Mouse (Mus musculus): ENCODE measurements around the gene Itpr1. TPM values are rescaled to one million over a fixed set of nuclear protein-coding genes. Genes with fewer than 3 reads are reported as not detected.

Itpr1 gene
- polyA plus RNA-seq, 1 experiment from 2014 or later = 5.5 TPM

DNA sequence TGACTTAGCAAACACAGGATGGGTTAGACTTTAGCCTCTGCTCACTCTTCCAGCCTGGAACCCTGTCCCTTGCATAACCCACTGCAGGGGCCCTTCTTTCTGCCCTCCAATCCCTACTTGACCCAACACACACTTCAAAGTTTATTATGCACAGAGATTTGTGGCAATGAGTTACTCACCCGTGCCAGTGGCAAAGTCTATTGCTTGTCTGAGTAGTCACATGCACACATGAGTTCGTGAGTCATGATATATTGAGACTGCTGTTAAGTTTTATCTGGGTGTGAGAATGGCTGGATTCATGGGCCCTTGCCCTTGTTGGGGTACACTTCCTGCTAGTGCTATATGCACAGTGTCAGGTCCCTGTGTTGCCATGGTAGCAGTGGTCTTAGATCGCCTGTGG is 229.4 kb downstream of the Itpr1 start:
- Histone ChIP-seq H3K4me3 (replicated peaks; ENCODE audit: low read depth, low read length) (no peak overlapping the region), H3K9ac (replicated peaks; ENCODE audit: low read length) (no peak overlapping the region), H3K4me2 (ENCODE audit: low read length) (no peak overlapping the region), H3K36me3 (ENCODE audit: control insufficient read depth, insufficient read depth, low read length) (no peaks in the 10 kb centered on the region), H3K27me3 (ENCODE audit: control insufficient read depth, insufficient read depth, low read length) (no peaks in the 10 kb centered on the region), H3K9me3 (ENCODE audit: control insufficient read depth, low read length) (no peaks in the 10 kb centered on the region), H3K4me1 (ENCODE audit: control insufficient read depth, insufficient read depth, low read length) (no peaks in the 10 kb centered on the region), H3K27ac (replicated peaks; ENCODE audit: low read depth, low read length) (no peak overlapping the region)
- no peak for DNase-seq
- no peak for ATAC-seq (ENCODE audit: low FRiP score, low TSS enrichment)
- WGBS = 94% methylated on average over 3 of the region's 3 CpGs

GRCm38 (mm10) chr6:108444435-108444834 is 231.5 kb downstream of the Itpr1 start:
- no peak overlapping the region for H3K4me3 ChIP-seq (replicated peaks; ENCODE audit: low read depth, low read length)
- DNase-seq = no peak
- no peaks in the 10 kb centered on the region for H3K4me1 ChIP-seq (ENCODE audit: control insufficient read depth, insufficient read depth, low read length)
- H3K9ac ChIP-seq (replicated peaks; ENCODE audit: low read length) = no peak overlapping the region
- 80% methylated on average over 7 of the region's 7 CpGs for WGBS
- H3K27ac ChIP-seq (replicated peaks; ENCODE audit: low read depth, low read length) = no peak overlapping the region
- H3K27me3 ChIP-seq (ENCODE audit: control insufficient read depth, insufficient read depth, low read length) = no peaks in the 10 kb centered on the region
- no peak for ATAC-seq (ENCODE audit: low FRiP score, low TSS enrichment)
- H3K9me3 ChIP-seq (ENCODE audit: control insufficient read depth, low read length) = no peaks in the 10 kb centered on the region
- no peaks in the 10 kb centered on the region for H3K36me3 ChIP-seq (ENCODE audit: control insufficient read depth, insufficient read depth, low read length)
- H3K4me2 ChIP-seq (ENCODE audit: low read length) = no peak overlapping the region

DNA sequence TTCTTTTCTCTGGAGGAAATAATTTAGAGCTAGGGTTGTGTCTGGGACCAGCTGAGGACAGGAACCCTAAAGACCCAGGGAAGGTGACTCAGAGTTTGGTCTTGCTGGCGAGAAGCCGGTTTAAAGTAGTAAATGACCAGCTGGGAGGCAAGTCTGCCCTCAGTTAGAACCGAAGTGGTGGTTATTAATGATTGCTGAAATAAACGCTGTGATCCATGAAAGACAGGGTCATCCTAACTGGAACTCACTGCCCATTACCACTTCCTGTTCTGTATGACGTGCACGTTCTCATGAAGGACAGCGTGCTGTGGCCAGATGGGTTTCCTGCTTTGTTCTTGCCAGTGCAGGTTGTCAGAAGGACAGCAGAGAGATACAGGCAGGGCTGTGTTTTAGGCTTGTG is 232.1 kb downstream of the Itpr1 start:
- Histone ChIP-seq H3K4me2 (ENCODE audit: low read length) (no peak overlapping the region), H3K4me1 (ENCODE audit: control insufficient read depth, insufficient read depth, low read length) (no peaks in the 10 kb centered on the region), H3K9me3 (ENCODE audit: control insufficient read depth, low read length) (no peaks in the 10 kb centered on the region), H3K4me3 (replicated peaks; ENCODE audit: low read depth, low read length) (no peak overlapping the region), H3K27ac (replicated peaks; ENCODE audit: low read depth, low read length) (no peak overlapping the region), H3K9ac (replicated peaks; ENCODE audit: low read length) (no peak overlapping the region), H3K36me3 (ENCODE audit: control insufficient read depth, insufficient read depth, low read length) (no peaks in the 10 kb centered on the region), H3K27me3 (ENCODE audit: control insufficient read depth, insufficient read depth, low read length) (no peaks in the 10 kb centered on the region)
- DNase-seq (no peak), ATAC-seq (ENCODE audit: low FRiP score, low TSS enrichment) (no peak)
- 93% methylated on average over 7 of the region's 7 CpGs for WGBS

DNA sequence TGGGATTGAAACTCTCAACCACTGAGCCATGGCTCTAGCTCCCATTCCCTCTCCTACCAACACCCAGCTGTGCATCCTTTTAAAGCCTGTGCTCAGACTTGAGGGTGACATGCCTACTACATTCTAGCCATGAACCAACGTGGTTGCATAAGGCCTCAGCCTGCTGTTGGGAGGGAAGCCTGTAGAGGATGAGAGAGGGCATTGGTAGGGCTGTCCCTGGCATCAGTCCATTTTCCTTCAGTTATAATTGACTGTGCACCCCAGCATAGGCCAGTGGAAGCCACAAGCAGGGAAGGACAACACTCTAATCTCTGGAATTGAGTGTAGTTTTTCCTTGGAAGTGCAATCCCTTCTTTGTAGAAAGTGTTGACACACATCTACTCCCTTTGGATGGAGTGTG is 233.9 kb downstream of the Itpr1 start:
- DNase-seq (no peak), ATAC-seq (ENCODE audit: low FRiP score, low TSS enrichment) (no peak)
- Histone ChIP-seq H3K4me3 (replicated peaks; ENCODE audit: low read depth, low read length) (no peak overlapping the region), H3K9ac (replicated peaks; ENCODE audit: low read length) (no peak overlapping the region), H3K27ac (replicated peaks; ENCODE audit: low read depth, low read length) (no peak overlapping the region), H3K36me3 (ENCODE audit: control insufficient read depth, insufficient read depth, low read length) (no peaks in the 10 kb centered on the region), H3K4me1 (ENCODE audit: control insufficient read depth, insufficient read depth, low read length) (no peaks in the 10 kb centered on the region), H3K9me3 (ENCODE audit: control insufficient read depth, low read length) (no peaks in the 10 kb centered on the region), H3K4me2 (ENCODE audit: low read length) (no peak overlapping the region), H3K27me3 (ENCODE audit: control insufficient read depth, insufficient read depth, low read length) (no peaks in the 10 kb centered on the region)
- WGBS = 76% methylated on average over 1 of the region's 1 CpGs

- Histone ChIP-seq H3K27me3 (ENCODE audit: control insufficient read depth, insufficient read depth, low read length) (no peaks in the 10 kb centered on the region), H3K36me3 (ENCODE audit: control insufficient read depth, insufficient read depth, low read length) (no peaks in the 10 kb centered on the region), H3K4me2 (ENCODE audit: low read length) (no peak overlapping the region), H3K27ac (replicated peaks; ENCODE audit: low read depth, low read length) (no peak overlapping the region), H3K4me1 (ENCODE audit: control insufficient read depth, insufficient read depth, low read length) (no peaks in the 10 kb centered on the region), H3K9me3 (ENCODE audit: control insufficient read depth, low read length) (no peaks in the 10 kb centered on the region), H3K4me3 (replicated peaks; ENCODE audit: low read depth, low read length) (no peak overlapping the region), H3K9ac (replicated peaks; ENCODE audit: low read length) (no peak overlapping the region)
- ATAC-seq (ENCODE audit: low FRiP score, low TSS enrichment) = no peak
- 73% methylated on average over 8 of the region's 8 CpGs for WGBS
- no peak for DNase-seq
Measured at GRCm38 (mm10) chr6:108447179-108447845, 234.4 kb downstream of the Itpr1 start.

GRCm38 (mm10) chr6:108448016-108448735 is 235.3 kb downstream of the Itpr1 start:
- Histone ChIP-seq H3K4me2 (ENCODE audit: low read length) (no peak overlapping the region), H3K9ac (replicated peaks; ENCODE audit: low read length) (no peak overlapping the region), H3K36me3 (ENCODE audit: control insufficient read depth, insufficient read depth, low read length) (no peaks in the 10 kb centered on the region), H3K4me3 (replicated peaks; ENCODE audit: low read depth, low read length) (no peak overlapping the region), H3K9me3 (ENCODE audit: control insufficient read depth, low read length) (no peaks in the 10 kb centered on the region), H3K27ac (replicated peaks; ENCODE audit: low read depth, low read length) (no peak overlapping the region), H3K27me3 (ENCODE audit: control insufficient read depth, insufficient read depth, low read length) (no peaks in the 10 kb centered on the region), H3K4me1 (ENCODE audit: control insufficient read depth, insufficient read depth, low read length) (no peaks in the 10 kb centered on the region)
- ATAC-seq (ENCODE audit: low FRiP score, low TSS enrichment) (no peak), DNase-seq (no peak)
- 78% methylated on average over 11 of the region's 11 CpGs for WGBS

- H3K9ac ChIP-seq (replicated peaks; ENCODE audit: low read length) = no peak overlapping the region
- no peak for DNase-seq
- H3K4me1 ChIP-seq (ENCODE audit: control insufficient read depth, insufficient read depth, low read length) = 0 out of 2 replicates have a peak, but pooled peaks cover 3% of the 10 kb centered on the region
- no peak overlapping the region for H3K27ac ChIP-seq (replicated peaks; ENCODE audit: low read depth, low read length)
- ATAC-seq (ENCODE audit: low FRiP score, low TSS enrichment) = no peak
- H3K9me3 ChIP-seq (ENCODE audit: control insufficient read depth, low read length) = no peaks in the 10 kb centered on the region
- H3K27me3 ChIP-seq (ENCODE audit: control insufficient read depth, insufficient read depth, low read length) = no peaks in the 10 kb centered on the region
- H3K36me3 ChIP-seq (ENCODE audit: control insufficient read depth, insufficient read depth, low read length) = no peaks in the 10 kb centered on the region
- no peak overlapping the region for H3K4me3 ChIP-seq (replicated peaks; ENCODE audit: low read depth, low read length)
- WGBS = 32% methylated on average over 2 of the region's 2 CpGs
- H3K4me2 ChIP-seq (ENCODE audit: low read length) = no peak overlapping the region
Measured at GRCm38 (mm10) chr6:108448864-108449263, 236.0 kb downstream of the Itpr1 start.

DNA sequence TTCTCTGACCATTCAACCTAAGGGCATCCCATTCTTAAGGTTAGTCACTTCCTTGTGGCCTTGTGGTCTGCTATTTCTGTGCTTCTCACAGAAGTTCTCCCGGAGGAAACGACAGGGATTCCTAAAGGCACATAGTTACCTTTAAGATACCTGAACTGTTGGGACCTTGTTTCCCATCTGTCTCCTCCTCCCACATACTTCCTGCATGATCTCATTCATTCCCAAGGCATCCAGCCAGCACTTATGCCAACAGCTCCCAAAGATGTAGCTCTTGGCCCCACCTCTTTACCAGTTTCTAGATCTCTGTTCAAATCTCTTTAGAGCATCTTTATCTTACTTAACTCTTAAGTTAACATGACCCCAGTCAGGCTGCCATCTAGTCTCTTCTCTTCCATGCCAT is 238.6 kb downstream of the Itpr1 start:
- H3K27ac ChIP-seq (replicated peaks; ENCODE audit: low read depth, low read length) = no peak overlapping the region
- DNase-seq (no peak), ATAC-seq (ENCODE audit: low FRiP score, low TSS enrichment) (no peak)
- H3K36me3 ChIP-seq (ENCODE audit: control insufficient read depth, insufficient read depth, low read length) = no peaks in the 10 kb centered on the region
- 99% methylated on average over 2 of the region's 2 CpGs for WGBS
- no peak overlapping the region for H3K4me2 ChIP-seq (ENCODE audit: low read length)
- H3K4me3 ChIP-seq (replicated peaks; ENCODE audit: low read depth, low read length) = no peak overlapping the region
- H3K27me3 ChIP-seq (ENCODE audit: control insufficient read depth, insufficient read depth, low read length) = no peaks in the 10 kb centered on the region
- H3K4me1 ChIP-seq (ENCODE audit: control insufficient read depth, insufficient read depth, low read length) = peaks cover 19% of the 10 kb centered on the region; the same call in 1 of the 2 replicates
- no peaks in the 10 kb centered on the region for H3K9me3 ChIP-seq (ENCODE audit: control insufficient read depth, low read length)
- no peak overlapping the region for H3K9ac ChIP-seq (replicated peaks; ENCODE audit: low read length)

GRCm38 (mm10) chr6:108453618-108454017 is 240.7 kb downstream of the Itpr1 start:
- peaks cover 25% of the 10 kb centered on the region; the same call in 1 of the 2 replicates for H3K4me1 ChIP-seq (ENCODE audit: control insufficient read depth, insufficient read depth, low read length)
- H3K36me3 ChIP-seq (ENCODE audit: control insufficient read depth, insufficient read depth, low read length) = no peaks in the 10 kb centered on the region
- H3K9ac ChIP-seq (replicated peaks; ENCODE audit: low read length) = no peak overlapping the region
- H3K27ac ChIP-seq (replicated peaks; ENCODE audit: low read depth, low read length) = no peak overlapping the region
- DNase-seq (no peak), ATAC-seq (ENCODE audit: low FRiP score, low TSS enrichment) (no peak)
- no peaks in the 10 kb centered on the region for H3K27me3 ChIP-seq (ENCODE audit: control insufficient read depth, insufficient read depth, low read length)
- WGBS = 93% methylated on average over 5 of the region's 5 CpGs
- H3K4me2 ChIP-seq (ENCODE audit: low read length) = no peak overlapping the region
- no peak overlapping the region for H3K4me3 ChIP-seq (replicated peaks; ENCODE audit: low read depth, low read length)
- H3K9me3 ChIP-seq (ENCODE audit: control insufficient read depth, low read length) = no peaks in the 10 kb centered on the region
